Mouse (Mus musculus): ENCODE results near the gene N4bp2.
"Not testable (repeated sequence)": the region's sequence is repeated elsewhere in the genome, so short reads cannot be mapped to it uniquely, and the experiment has no call there.

Gene N4bp2

DNA sequence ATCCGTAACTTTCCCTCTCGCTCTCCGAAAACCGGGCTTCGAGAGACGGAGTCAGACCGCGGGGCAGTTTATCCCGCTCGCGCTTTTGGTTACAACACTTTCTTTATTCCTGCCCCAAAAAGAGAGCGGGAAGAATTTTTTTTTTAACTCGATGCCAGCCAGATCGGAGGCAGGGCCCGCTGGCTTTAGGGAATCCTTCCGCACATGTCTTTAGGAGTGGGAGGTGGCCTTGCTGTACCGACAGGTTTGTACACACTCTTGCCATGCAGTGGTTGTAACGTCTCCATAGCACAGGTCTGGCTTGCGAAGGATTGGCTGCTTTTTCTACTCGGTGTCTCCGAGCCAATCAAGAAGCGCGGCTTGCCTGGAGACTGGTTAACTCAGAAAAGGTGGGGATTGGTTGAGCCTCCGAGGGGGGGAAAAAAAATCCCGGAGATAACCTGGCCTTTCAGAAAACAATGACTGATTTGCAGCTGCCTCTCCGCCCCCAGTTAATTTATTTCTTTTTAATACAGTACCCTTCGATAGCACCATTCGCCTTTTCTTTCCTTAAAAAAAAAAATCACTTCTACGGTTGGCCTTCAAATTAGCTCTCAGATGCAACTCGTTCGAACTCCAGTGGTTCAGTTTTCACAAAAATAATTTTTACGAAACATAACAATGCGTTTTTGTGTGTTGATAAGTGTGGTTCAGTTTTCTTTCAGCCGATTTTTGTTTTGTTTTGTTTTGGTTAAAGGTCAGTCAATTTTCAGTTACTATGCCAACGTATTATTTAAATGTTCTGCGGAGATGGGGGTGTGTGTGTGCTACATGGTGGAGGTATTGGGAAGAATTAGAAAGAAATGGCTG is 1.7 kb downstream of the N4bp2 start:
- peak; percentile 89 for DNase-seq (ENCODE audit: low spot score)

DNA sequence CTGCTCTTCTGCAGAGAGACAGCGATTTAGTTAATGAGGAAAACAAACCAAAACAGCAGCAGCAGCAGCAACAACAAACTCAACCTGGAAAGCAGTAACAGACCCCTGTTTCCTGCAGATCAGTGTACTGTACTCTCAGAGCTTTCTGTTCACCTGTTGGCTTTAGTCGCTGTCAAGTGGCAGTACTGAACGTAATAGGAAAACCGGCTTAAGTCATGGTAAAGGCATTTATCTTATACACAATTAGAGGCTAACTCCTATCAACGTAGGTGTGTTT is 2.3 kb downstream of the N4bp2 start:
- no peak for DNase-seq (ENCODE audit: low spot score)

- DNase-seq (ENCODE audit: low spot score), result no peak
These were observed 4.7 kb downstream of the N4bp2 start for GRCm38 (mm10) chr5:65768007-65768406.

DNA sequence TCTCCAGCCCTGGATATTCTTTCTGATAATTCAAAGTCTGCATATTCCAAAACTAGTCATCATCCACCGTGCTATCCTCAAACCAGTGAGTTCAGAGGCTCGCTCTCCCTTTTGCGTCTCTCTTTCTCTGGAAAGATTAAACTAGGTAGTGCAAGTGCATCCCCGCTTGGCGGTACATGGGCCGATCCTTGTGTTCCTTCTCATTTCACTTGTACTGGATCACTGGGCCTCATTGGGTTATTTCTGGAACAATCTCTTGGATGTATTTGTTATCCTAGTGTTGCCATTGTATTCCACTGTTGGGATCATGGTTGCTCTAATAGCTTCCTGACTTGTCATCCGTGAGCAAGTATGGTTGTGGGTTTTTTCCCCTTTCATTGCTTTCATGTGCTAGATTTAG is 6.7 kb downstream of the N4bp2 start:
- no peak for DNase-seq (ENCODE audit: low spot score)

- DNase-seq (ENCODE audit: low spot score), result no peak
These were observed 7.2 kb downstream of the N4bp2 start for GRCm38 (mm10) chr5:65770493-65770892.

DNA sequence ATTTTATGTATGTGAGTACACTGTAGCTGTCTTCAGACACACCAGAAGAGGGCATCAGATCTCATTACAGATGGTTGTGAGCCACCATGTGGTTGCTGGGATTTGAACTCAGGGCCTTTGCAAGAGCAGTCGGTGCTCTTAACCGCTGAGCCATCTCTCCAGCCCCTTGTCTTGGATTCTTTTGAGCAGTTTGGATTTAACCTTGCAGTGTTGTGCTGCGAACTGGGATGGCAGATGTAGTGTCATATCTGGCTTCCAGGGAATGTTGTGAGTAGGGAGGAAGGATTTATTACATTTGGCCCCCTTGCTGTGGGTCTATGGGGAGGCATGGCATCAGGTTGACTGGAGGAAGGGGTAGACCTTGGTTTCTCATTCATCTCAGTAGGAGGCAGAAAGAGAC is 10.6 kb downstream of the N4bp2 start:
- not testable (repeated sequence) for DNase-seq (ENCODE audit: low spot score)

- no peak for DNase-seq (ENCODE audit: low spot score)
These were observed 12.8 kb downstream of the N4bp2 start for GRCm38 (mm10) chr5:65776166-65776565.

DNA sequence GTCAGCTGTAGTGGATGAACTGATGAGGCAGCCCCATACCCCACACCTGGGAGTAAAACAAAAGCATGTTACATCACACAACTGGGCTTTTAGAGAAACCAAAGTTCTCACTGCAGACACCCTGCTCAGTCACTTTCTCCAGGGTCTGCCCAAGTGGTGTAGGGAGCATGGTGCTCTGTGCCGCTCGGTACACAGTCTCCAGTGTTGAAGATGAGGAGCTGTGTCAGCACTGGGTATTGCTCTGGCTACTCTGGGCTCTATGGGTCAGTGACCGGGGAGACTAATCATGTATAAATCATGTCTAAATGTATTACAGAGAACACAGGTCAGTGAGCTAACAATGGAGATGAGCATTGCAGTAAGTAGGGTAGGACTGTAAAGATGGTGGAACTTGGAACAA is 13.6 kb downstream of the N4bp2 start:
- no peak for DNase-seq (ENCODE audit: low spot score)

GRCm38 (mm10) chr5:65778986-65779385 is 15.7 kb downstream of the N4bp2 start:
- DNase-seq (ENCODE audit: low spot score), result not testable (repeated sequence)

GRCm38 (mm10) chr5:65779401-65780063 is 16.2 kb downstream of the N4bp2 start:
- DNase-seq (ENCODE audit: low spot score), result no peak

GRCm38 (mm10) chr5:65781147-65781715 is 17.9 kb downstream of the N4bp2 start:
- DNase-seq (ENCODE audit: low spot score), result no peak

DNA sequence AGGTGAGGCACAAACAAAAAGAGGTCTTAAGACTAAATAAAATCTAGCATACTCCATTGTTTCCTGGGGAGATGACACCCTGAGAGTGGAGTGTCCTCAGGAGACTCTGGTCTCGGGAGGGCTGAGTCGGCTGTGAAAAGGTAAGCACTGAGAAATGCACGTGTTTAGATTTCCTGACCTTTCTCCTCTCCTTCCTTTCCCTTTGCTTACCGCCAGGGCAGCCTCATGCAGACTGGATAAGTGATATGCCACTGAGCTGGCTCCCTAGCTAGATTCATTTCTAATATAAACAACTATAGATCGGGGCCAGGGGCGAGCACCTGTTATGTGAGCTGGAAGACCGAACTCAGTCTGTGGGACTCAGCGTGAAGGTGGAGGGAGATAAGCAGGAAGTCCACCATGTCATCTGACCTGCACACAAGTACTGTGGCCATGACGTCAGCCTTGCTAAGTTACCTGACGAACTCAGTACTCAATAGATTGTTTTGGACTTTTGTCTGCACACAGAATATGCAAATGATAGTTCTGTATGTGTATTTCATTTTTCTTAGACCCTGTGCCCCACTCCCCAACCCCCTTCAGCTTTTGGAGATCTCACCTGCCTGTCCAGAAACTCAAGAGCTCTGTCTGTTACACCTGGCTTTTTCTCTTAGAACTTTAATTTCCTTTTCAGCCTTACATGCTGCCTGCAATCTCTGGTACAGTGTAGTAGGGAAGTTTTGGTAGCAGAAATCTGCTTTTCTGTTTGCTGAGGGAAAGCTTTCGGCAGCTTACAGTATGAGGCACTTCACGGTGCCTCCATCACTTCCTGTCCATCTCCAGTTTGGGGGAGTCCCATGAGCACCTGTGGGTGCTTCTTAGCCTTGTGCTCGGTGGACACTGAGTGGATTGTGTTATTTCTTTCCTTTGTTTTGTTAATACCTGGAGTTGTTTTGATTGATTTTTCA is 18.7 kb downstream of the N4bp2 start:
- no peak for DNase-seq (ENCODE audit: low spot score)

DNA sequence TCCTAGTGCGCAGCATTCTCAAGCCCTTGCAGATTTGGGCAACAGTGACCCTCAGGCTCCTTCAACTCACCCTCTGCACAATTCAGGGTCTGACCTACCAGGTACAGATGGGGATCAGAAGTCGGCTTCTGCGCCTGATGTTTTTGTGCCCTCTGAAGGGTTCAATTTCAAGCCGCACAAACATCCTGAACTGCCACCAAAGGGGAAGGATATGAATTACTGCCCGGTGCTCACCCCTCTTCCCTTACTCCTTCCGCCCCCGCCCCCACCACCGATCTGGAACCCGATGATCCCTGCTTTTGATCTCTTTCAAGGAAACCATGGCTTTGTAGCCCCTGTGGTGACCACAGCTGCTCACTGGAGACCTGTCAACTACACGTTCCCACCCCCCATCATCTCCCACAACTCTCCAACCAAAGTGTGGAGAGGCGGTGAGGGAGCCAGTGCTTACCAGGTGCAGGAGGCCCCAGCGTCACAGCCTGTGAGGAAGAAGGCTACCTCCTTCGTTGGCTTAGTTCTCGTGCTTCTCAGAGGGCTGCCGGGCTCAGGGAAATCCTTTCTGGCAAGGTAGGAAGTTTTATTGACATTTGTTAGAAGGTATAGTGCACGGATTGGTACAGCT is 27.4 kb downstream of the N4bp2 start:
- DNase-seq (ENCODE audit: low spot score), result no peak

DNA sequence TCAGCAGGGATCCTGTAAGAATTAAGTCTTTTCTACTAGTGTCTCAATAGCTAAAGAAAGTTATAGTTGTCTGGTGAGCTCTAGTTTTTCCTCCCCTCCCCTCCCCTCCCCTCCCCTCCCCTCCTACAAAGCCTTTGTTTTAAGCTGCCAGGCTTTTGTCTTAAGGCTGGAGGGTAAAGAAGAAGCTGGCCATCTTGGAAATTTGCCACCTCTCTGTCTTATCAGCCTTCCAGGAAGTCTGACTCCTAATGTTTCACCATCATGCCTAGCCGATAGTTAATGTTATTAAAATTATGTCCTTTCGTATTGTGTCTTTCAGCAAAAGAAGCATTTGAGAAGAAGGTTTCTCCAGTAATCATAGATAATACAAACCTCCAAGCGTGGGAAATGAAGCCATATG is 30.9 kb downstream of the N4bp2 start:
- no peak for DNase-seq (ENCODE audit: low spot score)

- DNase-seq (ENCODE audit: low spot score), result no peak
These were observed 31.4 kb downstream of the N4bp2 start for GRCm38 (mm10) chr5:65794702-65795101.

DNA sequence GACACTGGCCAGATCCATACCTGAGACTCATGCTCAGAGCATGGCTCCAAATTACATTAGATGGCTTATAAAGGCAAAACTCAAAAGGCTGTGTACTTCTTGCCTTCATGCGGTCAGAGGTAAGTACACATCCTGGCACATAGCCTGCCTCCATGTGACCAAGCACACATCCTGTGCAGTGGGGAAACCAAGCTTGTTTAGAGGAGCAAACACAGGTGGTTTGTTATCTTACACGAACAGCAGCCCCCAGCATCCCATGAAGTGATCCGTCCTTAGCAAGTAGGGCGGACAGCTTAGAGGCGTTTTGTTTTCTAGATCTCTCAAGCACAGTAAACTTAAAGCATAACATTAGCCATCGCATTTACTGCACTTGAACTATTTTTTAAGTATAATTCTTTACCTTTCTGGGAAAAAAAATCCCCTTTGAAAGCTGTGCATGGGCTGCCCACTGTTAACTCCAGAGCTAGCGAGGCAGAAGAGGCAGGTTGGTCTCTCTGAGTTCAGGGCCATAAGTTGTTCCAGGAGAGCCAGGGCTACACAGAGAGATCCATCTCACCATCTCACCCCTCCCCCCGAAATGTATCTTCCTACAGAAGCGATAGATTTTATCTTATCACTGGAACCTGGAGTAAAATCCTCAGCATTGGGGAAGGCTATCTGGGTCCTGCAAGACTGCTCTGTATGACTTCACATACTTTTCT is 32.1 kb downstream of the N4bp2 start:
- DNase-seq (ENCODE audit: low spot score), result no peak

GRCm38 (mm10) chr5:65795994-65796298 is 32.6 kb downstream of the N4bp2 start:
- no peak for DNase-seq (ENCODE audit: low spot score)

- DNase-seq (ENCODE audit: low spot score), result peak; percentile 43
These were observed 60.3 kb downstream of the N4bp2 start for GRCm38 (mm10) chr5:65823601-65824133.

DNA sequence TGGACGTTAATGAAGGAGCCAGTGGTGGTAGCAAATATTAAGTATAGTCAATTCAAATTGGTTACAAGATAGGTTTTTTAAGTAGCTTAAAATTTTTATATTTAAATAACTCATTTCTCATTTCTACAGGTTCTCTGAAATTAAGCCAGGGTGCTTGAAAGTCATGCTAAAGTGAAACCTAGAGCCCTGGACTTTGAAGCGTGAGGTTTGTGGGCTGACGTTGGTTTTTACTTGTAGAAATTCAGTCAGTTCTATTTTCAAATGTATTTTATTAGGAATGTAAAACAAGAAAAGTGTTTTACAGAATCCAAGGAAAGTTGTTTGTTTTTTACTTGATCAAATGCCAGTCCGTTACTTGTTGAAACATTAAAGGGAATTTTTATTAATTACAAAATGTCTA is 63.2 kb downstream of the N4bp2 start:
- no peak for DNase-seq (ENCODE audit: low spot score)

DNA sequence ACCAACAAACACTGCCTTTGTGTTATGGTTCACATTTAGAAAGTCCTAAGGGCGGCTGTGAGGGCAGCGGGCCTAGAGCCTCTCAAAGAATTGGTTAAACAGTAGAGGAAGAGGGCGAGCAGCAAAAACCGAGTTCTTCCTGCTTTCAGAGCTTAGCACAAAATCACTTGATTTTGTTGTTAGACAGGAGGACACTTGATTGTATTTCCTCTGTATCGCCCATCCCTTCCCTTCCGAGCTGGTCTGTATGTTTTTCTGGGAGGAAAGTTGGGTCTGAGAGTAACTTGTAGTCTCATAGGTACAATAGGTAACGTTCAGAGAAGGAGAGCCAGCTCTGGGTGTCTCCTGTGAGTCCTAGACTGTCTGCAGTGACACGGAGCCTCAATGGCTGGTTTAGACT is 63.8 kb downstream of the N4bp2 start:
- no peak for DNase-seq (ENCODE audit: low spot score)

DNA sequence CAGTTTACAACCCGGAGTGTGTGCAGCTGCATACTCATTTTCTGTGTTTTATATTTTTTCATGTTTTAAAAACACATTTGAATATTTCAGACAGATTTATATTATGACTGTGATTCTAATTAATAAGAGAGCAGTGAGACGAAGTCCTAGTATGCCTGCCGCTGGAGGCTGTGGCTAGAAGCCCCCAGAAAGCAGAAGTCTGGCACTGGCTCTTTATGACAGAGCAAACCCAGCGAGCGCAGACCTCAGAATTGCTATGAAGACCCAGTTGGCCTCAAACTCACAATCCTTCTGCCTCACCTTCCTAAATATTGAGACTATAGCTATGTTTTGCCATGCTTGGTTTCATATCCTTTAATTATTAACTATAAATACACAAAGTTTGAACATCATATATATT is 64.9 kb downstream of the N4bp2 start:
- DNase-seq (ENCODE audit: low spot score), result no peak

All from layer of hippocampus, adult 11-12 months (tissue).